Mouse (Mus musculus) inflammation-experienced regulatory T-cells (primary cell): ENCODE data around the gene Olfr684. TPM values are rescaled to one million over a fixed set of nuclear protein-coding genes. Genes with fewer than 3 reads are reported as not detected.

ENCODE experiments used
- polyA plus RNA-seq, 2 experiments: library from polyadenylated mRNA; unstranded; fragments of 100-300 nt; shearing (Covaris generic); gene quantifications; one replicate each; pipeline ENCODE4 v1.2.1; 2017

Gene Olfr684
- polyA plus RNA-seq = not detected

DNA sequence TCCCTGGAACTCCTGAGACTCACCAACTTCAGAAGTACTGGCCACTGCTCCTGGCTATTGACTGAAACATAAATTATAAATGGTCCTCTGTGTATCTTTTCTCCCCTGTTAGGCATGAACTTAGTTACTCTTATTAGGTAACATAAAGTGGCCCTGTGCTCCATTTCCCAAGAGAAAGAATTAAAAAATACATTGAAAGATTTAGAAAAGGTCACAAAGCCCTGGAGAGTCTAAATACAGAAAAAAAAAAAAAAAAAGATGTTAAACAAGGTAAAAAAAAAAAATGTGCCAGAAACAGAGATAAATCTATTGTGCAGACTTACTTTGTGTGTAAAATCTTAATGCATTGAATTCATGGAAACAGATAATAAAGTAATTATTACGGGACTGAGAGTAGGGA is at the start of gene Olfr684:
Olfr684 (minus strand) TSS at position 101 of the 400 bp plus-strand sequence.

DNA sequence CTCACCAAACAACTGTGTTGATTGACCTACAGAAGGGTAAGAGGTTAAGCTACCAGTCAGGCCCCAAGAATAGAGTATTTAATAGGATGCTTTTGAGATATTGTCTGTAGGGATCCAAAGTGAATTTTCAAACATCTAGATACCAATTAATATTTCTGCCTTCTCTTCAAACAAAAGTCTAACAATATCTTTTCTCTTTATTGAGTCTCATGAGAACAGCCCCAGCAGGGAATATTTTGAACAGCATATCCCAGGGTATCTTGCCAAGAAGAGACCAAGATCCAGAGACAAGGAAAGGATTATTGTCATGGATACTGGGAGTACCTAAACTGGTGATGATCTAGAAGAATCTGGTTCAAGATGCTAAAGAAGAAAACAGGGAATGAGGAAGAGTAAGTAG is 43.9 kb upstream of the Olfr684 start, which contains the start of gene Olfr686:
Olfr686 (minus strand) TSS at position 101 of the 400 bp plus-strand sequence.

DNA sequence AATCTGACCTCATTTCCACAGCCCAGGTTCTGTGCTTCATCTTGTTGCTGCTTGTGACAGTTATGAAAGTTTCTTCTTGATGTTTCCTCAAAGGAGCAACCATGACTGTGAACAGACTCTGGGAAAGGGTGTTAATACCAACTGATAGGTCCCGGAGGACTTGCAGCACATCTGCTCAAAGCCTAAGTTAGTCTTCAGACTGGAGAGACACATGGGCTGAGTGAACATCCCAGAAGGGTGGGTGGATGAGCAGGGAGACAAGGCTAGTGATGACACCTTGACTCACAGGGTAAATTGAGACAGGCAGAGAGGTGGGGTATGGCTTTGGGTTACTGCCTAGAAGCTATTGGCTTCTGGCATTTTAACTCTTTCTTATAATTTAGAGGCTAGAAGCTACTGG is 22.5 kb upstream of the Olfr684 start, which contains the start of gene Olfr685:
Olfr685 (minus strand) TSS at position 101 of the 400 bp plus-strand sequence.

DNA sequence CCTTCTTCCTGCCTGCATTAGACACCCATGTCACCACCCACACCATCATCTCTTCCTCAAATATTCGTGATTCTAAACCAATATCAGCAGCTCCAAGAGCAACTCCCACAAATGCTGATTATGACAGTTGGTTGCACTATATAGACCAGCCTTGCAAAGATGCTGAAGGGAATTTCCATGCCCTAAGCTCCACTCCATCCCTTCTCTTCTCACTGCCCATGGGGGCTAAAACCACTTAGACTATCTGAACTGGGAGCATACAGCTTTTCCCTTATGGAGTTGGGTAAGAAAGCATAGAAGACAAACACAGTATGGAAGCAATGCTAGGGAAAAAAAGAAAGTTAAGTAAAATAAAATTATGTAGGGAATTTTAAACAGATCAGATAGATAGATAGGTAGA is 16.5 kb downstream of the Olfr684 start, which contains the start of gene Olfr683:
Olfr683 (minus strand) TSS at position 101 of the 400 bp plus-strand sequence.

DNA sequence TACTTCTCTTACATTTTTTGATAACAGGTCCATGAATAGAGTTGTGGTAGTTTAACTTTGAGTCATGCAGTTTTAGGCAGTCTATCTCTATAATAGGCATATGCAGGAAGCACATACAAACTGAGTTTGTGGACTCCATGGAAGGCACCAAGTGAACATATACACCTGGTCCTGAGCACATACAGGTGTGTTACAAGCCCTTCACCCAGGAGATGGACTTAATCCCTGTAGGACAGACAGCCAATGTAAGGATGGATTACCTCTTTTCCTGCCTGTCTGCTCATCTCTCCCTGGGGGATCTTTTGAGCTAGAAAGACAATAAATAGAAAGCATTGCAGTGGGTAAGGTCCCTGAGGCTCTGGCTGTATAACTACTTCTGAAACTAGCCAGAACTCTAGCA is 46.9 kb downstream of the Olfr684 start, which contains the start of gene Olfr681:
Olfr681 (plus strand) TSS at position 301 of the 400 bp plus-strand sequence.

Other genes with a start within 250 kb of the Olfr684 start
- gene Olfr667, start 242.2 kb downstream of the Olfr684 start, polyA plus RNA-seq = not detected
- under 1 TPM in 1 of 2 experiments, not detected in 1; 0.38 TPM for gene Olfr668, start 235.6 kb downstream of the Olfr684 start, polyA plus RNA-seq
- gene Olfr669, start 229.4 kb downstream of the Olfr684 start, polyA plus RNA-seq = under 1 TPM in 1 of 2 experiments, not detected in 1; 0.48 TPM
- gene Olfr670, start 201.0 kb downstream of the Olfr684 start, polyA plus RNA-seq = not detected
- gene Olfr671, start 184.5 kb downstream of the Olfr684 start, polyA plus RNA-seq = under 1 TPM in 1 of 2 experiments, not detected in 1; 0.47 TPM
- 1 to 10 TPM in 1 of 2 experiments, not detected in 1; 1.3 TPM for gene Olfr672, start 161.6 kb downstream of the Olfr684 start, polyA plus RNA-seq
- gene Olfr675, start 135.2 kb downstream of the Olfr684 start, polyA plus RNA-seq = under 1 TPM in 1 of 2 experiments, not detected in 1; 0.48 TPM
- under 1 TPM in 1 of 2 experiments, not detected in 1; 0.94 TPM for gene Olfr676, start 131.0 kb downstream of the Olfr684 start, polyA plus RNA-seq
- gene Olfr677, start 112.3 kb downstream of the Olfr684 start, polyA plus RNA-seq = 1 to 10 TPM in 1 of 2 experiments, under 1 TPM in 1; 0.06 to 1.7 TPM
- gene Olfr678, start 99.2 kb downstream of the Olfr684 start, polyA plus RNA-seq = not detected
- gene Olfr679, start 82.4 kb downstream of the Olfr684 start, polyA plus RNA-seq = not detected
- gene Olfr680-ps1, start 70.8 kb downstream of the Olfr684 start, polyA plus RNA-seq = not detected
- gene Olfr681, start 46.8 kb downstream of the Olfr684 start, polyA plus RNA-seq = under 1 TPM in 1 of 2 experiments, not detected in 1; 0.09 TPM
- gene Olfr683, start 16.6 kb downstream of the Olfr684 start, polyA plus RNA-seq = not detected
- gene Olfr685, start 22.4 kb upstream of the Olfr684 start, polyA plus RNA-seq = under 1 TPM in 1 of 2 experiments, not detected in 1; 0.05 TPM
- gene Olfr686, start 43.8 kb upstream of the Olfr684 start, polyA plus RNA-seq = not detected
- gene Olfr688, start 124.4 kb upstream of the Olfr684 start, polyA plus RNA-seq = not detected
- gene Olfr689, start 147.5 kb upstream of the Olfr684 start, polyA plus RNA-seq = under 1 TPM; 0.04 to 0.47 TPM
- not detected for gene Olfr690, start 170.5 kb upstream of the Olfr684 start, polyA plus RNA-seq
- 1 to 10 TPM in 1 of 2 experiments, under 1 TPM in 1; 0.08 to 2.0 TPM for gene Olfr691, start 178.6 kb upstream of the Olfr684 start, polyA plus RNA-seq
- gene Olfr692, start 204.6 kb upstream of the Olfr684 start, polyA plus RNA-seq = not detected
- not detected for gene Gm5901, start 211.4 kb upstream of the Olfr684 start, polyA plus RNA-seq
- gene Fam160a2, start 236.4 kb upstream of the Olfr684 start, polyA plus RNA-seq = 10 to 100 TPM; 36.7 to 58.5 TPM
- not detected for gene Cnga4, start 240.9 kb upstream of the Olfr684 start, polyA plus RNA-seq